Mouse (Mus musculus) hindbrain, embryonic 15.5 days (tissue): ENCODE data around the gene Gbgt1. TPM values are rescaled to one million over a fixed set of nuclear protein-coding genes. Genes with fewer than 3 reads are reported as not detected.

Experiments
- ATAC-seq: fragments of 200-750 bp; cut with Nextera tagmentation; 2 replicates; pipeline ENCODE4 v1.8.0; 2017; ENCODE audit warnings: low read depth, moderate number of reproducible peaks, moderate TSS enrichment; ENCODE audit not compliant: low FRiP score
- H3K27ac ChIP-seq: fragments of 300-500 bp; sonication (generic); replicated peaks from 2 replicates; pipeline ENCODE4 v1.5.1; 2015; ENCODE audit warnings: mild to moderate bottlenecking, inconsistent platforms
- H3K27me3 ChIP-seq: fragments of 300-500 bp; sonication (generic); 2 replicates; pipeline ENCODE4 v1.6.1; 2015; ENCODE audit warnings: control low read depth, inconsistent platforms
- H3K36me3 ChIP-seq: fragments of 300-500 bp; sonication (generic); 2 replicates; pipeline ENCODE4 v1.6.1; 2015; ENCODE audit warnings: control low read depth, inconsistent platforms
- H3K4me1 ChIP-seq: fragments of 300-500 bp; sonication (generic); replicated peaks from 2 replicates; pipeline ENCODE4 v1.6.1; 2015; ENCODE audit warnings: control low read depth, inconsistent platforms
- H3K4me2 ChIP-seq: fragments of 300-500 bp; sonication (generic); 2 replicates; pipeline ENCODE4 v1.6.1; 2015; ENCODE audit warnings: moderate library complexity, mild to moderate bottlenecking, inconsistent platforms
- H3K4me3 ChIP-seq: fragments of 300-500 bp; sonication (generic); 2 replicates; pipeline ENCODE4 v1.5.1; 2015; ENCODE audit warnings: mild to moderate bottlenecking, inconsistent platforms
- H3K9ac ChIP-seq: fragments of 300-500 bp; sonication (generic); 2 replicates; pipeline ENCODE4 v1.6.1; 2015; ENCODE audit warnings: inconsistent platforms
- H3K9me3 ChIP-seq: fragments of 300-500 bp; sonication (generic); 2 replicates; pipeline ENCODE4 v1.6.1; 2016; ENCODE audit warnings: control low read depth, inconsistent platforms
- WGBS: fragments of 180-500 bp; shearing (Covaris S2); methylation state at CpG from one replicate; pipeline ENCODE4 v1.1.7; 2015; 5-methylcytosine and 5-hydroxymethylcytosine counted together
- polyA plus RNA-seq: library from polyadenylated mRNA; unstranded; fragments of >200 nt; fragmentation: Nextera tagmentation; extraction: Ambion mirVana; gene quantifications from 2 replicates; pipeline ENCODE4 v1.2.1, GENCODE M21; 2015

The Gbgt1 gene
- polyA plus RNA-seq, 1 experiment from 2014 or later = 1.1 TPM

GRCm38 (mm10) chr2:28523643-28524117 lies 27.0 kb downstream of the Gbgt1 start:
- no peak overlapping the region for H3K4me2 ChIP-seq
- H3K9ac ChIP-seq = no peak overlapping the region
- H3K4me3 ChIP-seq = no peak overlapping the region
- peaks cover 3% of the 10 kb centered on the region; the same call in 1 of the 2 replicates for H3K36me3 ChIP-seq
- H3K4me1 ChIP-seq = peaks cover 85% of the 10 kb centered on the region
- ATAC-seq = peak; percentile 77
- no peaks in the 10 kb centered on the region for H3K27me3 ChIP-seq
- peak overlapping the region; percentile 53; the same call in 1 of the 2 replicates for H3K27ac ChIP-seq
- WGBS = 2% methylated on average over 5 of the region's 5 CpGs
- H3K9me3 ChIP-seq = no peaks in the 10 kb centered on the region

- ATAC-seq = no peak
- Histone ChIP-seq H3K27me3 (no peaks in the 10 kb centered on the region), H3K4me1 (peaks cover 85% of the 10 kb centered on the region), H3K27ac (0 out of 2 replicates have a peak overlapping the region, but pooled peaks have one; percentile 46), H3K9me3 (no peaks in the 10 kb centered on the region), H3K36me3 (peaks cover 3% of the 10 kb centered on the region; the same call in 1 of the 2 replicates), H3K9ac (no peak overlapping the region), H3K4me2 (no peak overlapping the region), H3K4me3 (no peak overlapping the region)
- 75% methylated on average over 10 of the region's 10 CpGs for WGBS
Observed at GRCm38 (mm10) chr2:28524406-28524805, 27.7 kb downstream of the Gbgt1 start.

- WGBS = 9% methylated on average over 11 of the region's 11 CpGs
- Histone ChIP-seq H3K4me2 (peak overlapping the region; percentile 3; the same call in 1 of the 2 replicates), H3K27ac (peak overlapping the region; percentile 67), H3K27me3 (no peaks in the 10 kb centered on the region), H3K4me3 (no peak overlapping the region), H3K4me1 (peaks cover 88% of the 10 kb centered on the region), H3K9me3 (no peaks in the 10 kb centered on the region), H3K36me3 (peaks cover 3% of the 10 kb centered on the region; the same call in 1 of the 2 replicates), H3K9ac (0 out of 2 replicates have a peak overlapping the region, but pooled peaks have one; percentile 16)
- peak; percentile 35 for ATAC-seq
Observed at GRCm38 (mm10) chr2:28525219-28525942, 28.7 kb downstream of the Gbgt1 start.

- Histone ChIP-seq H3K9ac (0 out of 2 replicates have a peak overlapping the region, but pooled peaks have one; percentile 16), H3K4me2 (peak overlapping the region; percentile 3; the same call in 1 of the 2 replicates), H3K27me3 (no peaks in the 10 kb centered on the region), H3K4me3 (no peak overlapping the region), H3K9me3 (no peaks in the 10 kb centered on the region), H3K36me3 (peaks cover 3% of the 10 kb centered on the region; the same call in 1 of the 2 replicates), H3K27ac (peak overlapping the region; percentile 67), H3K4me1 (peaks cover 88% of the 10 kb centered on the region)
- 44% methylated on average over 12 of the region's 12 CpGs for WGBS
- no peak for ATAC-seq
Observed at GRCm38 (mm10) chr2:28525943-28526876, 29.5 kb downstream of the Gbgt1 start.

GRCm38 (mm10) chr2:28527436-28528353 lies 31.0 kb downstream of the Gbgt1 start:
- WGBS = 75% methylated on average over 19 of the region's 20 CpGs
- H3K27me3 ChIP-seq = no peaks in the 10 kb centered on the region
- no peak overlapping the region for H3K4me2 ChIP-seq
- H3K9me3 ChIP-seq = no peaks in the 10 kb centered on the region
- peaks cover 1% of the 10 kb centered on the region; the same call in 1 of the 2 replicates for H3K36me3 ChIP-seq
- no peak overlapping the region for H3K4me3 ChIP-seq
- 0 out of 2 replicates have a peak overlapping the region, but pooled peaks have one; percentile 0 for H3K9ac ChIP-seq
- ATAC-seq = no peak
- H3K27ac ChIP-seq = no peak overlapping the region
- H3K4me1 ChIP-seq = peaks cover 89% of the 10 kb centered on the region

- ATAC-seq = no peak
- Histone ChIP-seq H3K9ac (0 out of 2 replicates have a peak overlapping the region, but pooled peaks have one; percentile 0), H3K9me3 (no peaks in the 10 kb centered on the region), H3K4me3 (no peak overlapping the region), H3K27ac (no peak overlapping the region), H3K36me3 (no peaks in the 10 kb centered on the region), H3K4me1 (peaks cover 95% of the 10 kb centered on the region), H3K4me2 (no peak overlapping the region), H3K27me3 (no peaks in the 10 kb centered on the region)
- 86% methylated on average over 7 of the region's 7 CpGs for WGBS
Observed at GRCm38 (mm10) chr2:28528354-28528730, 31.7 kb downstream of the Gbgt1 start.

GRCm38 (mm10) chr2:28529856-28530255 lies 33.2 kb downstream of the Gbgt1 start:
- ATAC-seq = no peak
- peaks cover 96% of the 10 kb centered on the region for H3K4me1 ChIP-seq
- no peaks in the 10 kb centered on the region for H3K9me3 ChIP-seq
- H3K9ac ChIP-seq = no peak overlapping the region
- no peaks in the 10 kb centered on the region for H3K27me3 ChIP-seq
- H3K27ac ChIP-seq = no peak overlapping the region
- H3K4me2 ChIP-seq = no peak overlapping the region
- WGBS = 62% methylated on average over 4 of the region's 4 CpGs
- no peak overlapping the region for H3K4me3 ChIP-seq
- H3K36me3 ChIP-seq = no peaks in the 10 kb centered on the region

GRCm38 (mm10) chr2:28530311-28530710 lies 33.6 kb downstream of the Gbgt1 start:
- no peak overlapping the region for H3K9ac ChIP-seq
- no peak for ATAC-seq

GRCm38 (mm10) chr2:28532938-28533771 lies 36.5 kb downstream of the Gbgt1 start:
- H3K27ac ChIP-seq = peak overlapping the region; percentile 82
- H3K9me3 ChIP-seq = no peaks in the 10 kb centered on the region
- peak overlapping the region; percentile 44 for H3K9ac ChIP-seq
- whole genome bisulfite sequencing = 3% methylated on average over 49 of the region's 49 CpGs
- no peaks in the 10 kb centered on the region for H3K27me3 ChIP-seq
- peak; percentile 91 for ATAC-seq
- peak overlapping the region; percentile 53 for H3K4me3 ChIP-seq
- H3K4me2 ChIP-seq = peak overlapping the region; percentile 67
- H3K36me3 ChIP-seq = no peaks in the 10 kb centered on the region
- peaks cover 98% of the 10 kb centered on the region for H3K4me1 ChIP-seq

More at GRCm38 (mm10) chr2:28530311-28530710, 33.6 kb downstream of the Gbgt1 start:
- no peaks in the 10 kb centered on the region for H3K36me3 ChIP-seq
- H3K4me3 ChIP-seq = no peak overlapping the region
- H3K9me3 ChIP-seq = no peaks in the 10 kb centered on the region
- WGBS = 60% methylated on average over 7 of the region's 7 CpGs
- H3K27me3 ChIP-seq = no peaks in the 10 kb centered on the region
- no peak overlapping the region for H3K27ac ChIP-seq
- peaks cover 96% of the 10 kb centered on the region for H3K4me1 ChIP-seq
- no peak overlapping the region for H3K4me2 ChIP-seq

GRCm38 (mm10) chr2:28533901-28534435 lies 37.3 kb downstream of the Gbgt1 start:
- H3K36me3 ChIP-seq = no peaks in the 10 kb centered on the region
- H3K27me3 ChIP-seq = no peaks in the 10 kb centered on the region
- H3K4me1 ChIP-seq = peaks cover 98% of the 10 kb centered on the region
- 40% methylated on average over 7 of the region's 7 CpGs for WGBS
- peak; percentile 2; the same call in 1 of the 2 replicates for ATAC-seq
- peak overlapping the region; percentile 82 for H3K27ac ChIP-seq
- no peaks in the 10 kb centered on the region for H3K9me3 ChIP-seq
- H3K4me2 ChIP-seq = peak overlapping the region; percentile 67
- H3K4me3 ChIP-seq = peak overlapping the region; percentile 53
- peak overlapping the region; percentile 44 for H3K9ac ChIP-seq
